Mouse (Mus musculus) layer of hippocampus, postnatal 25 days (tissue): ENCODE results near the gene Fkbp15. TPM values are rescaled to one million over a fixed set of nuclear protein-coding genes. Genes with fewer than 3 reads are reported as not detected.
A peak's percentile ranks its signal among the peaks of the same experiment; 100 is the strongest.

Experiments used
- DNase-seq, 2 experiments: peaks; one replicate each; pipeline ENCODE4 v3.0.0; 2022; ENCODE audit warnings: mixed read lengths in 2 of 2, low spot score in 1 of 2; ENCODE audit errors: extremely low spot score in 1 of 2
- total RNA-seq, 2 experiments: library from RNA; stranded (reverse); gene quantifications; 2 replicates each; pipeline ENCODE4 v1.2.3; 2021

Fkbp15 gene
- total RNA-seq, 2 experiments from 2014 or later: 38.1 to 44.2 TPM

DNA sequence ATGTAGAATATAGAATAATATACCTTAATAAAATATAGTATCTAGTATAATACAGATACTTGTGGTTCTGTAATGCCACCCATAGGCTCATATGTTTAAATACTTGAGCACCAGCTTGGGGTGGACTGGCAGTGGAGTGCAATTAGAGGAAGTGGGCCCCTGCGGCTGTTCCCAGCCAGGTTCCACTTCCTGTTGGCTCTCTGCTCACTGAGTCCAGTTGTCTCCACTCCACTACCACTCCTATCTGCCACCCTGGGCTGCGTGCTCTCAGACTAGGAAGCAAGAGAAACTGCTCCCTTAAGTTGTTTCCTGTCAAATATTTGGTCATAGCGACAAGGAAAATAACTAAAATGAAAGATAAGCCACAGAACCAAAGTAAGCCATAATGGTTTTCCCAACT is 37.7 kb downstream of the Fkbp15 start:
- no peak for DNase-seq

DNA sequence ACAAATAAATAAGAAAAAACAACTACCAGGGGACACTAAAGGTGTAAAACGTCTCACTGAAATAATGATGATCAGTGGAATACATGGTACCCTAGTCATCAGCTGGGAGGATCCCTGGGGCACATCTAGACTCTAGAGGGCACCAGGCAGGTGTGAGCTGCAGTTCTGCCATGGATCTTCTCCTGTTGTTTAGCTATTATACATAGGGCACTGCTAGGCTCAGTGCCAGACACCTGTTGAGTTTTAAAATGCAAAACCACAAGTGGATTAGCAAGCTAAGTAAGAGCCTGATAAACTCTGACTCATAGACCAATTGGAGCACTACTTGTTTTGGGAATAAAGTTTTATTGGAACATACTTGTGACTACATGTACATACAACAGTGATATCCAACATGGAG is 42.1 kb downstream of the Fkbp15 start:
- no peak for DNase-seq

DNA sequence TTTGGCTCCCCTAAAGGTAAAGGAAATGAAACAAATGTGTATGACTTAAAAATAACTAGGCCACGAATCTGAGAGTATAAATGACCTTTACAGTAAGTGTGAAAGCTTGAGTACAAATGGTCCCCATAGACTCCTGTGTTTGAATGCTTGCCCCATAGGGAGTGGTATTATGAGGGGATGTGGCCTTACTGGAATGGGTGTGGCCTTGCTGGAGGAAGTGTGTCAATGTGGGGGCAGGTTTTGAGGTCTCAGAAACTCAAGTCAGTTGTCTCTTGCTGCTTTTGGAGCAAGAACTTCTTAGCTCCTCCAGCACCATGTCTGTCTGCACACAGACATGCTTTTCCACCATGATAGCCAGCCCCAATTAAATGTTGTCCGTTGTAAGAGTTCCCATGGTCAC is 43.9 kb downstream of the Fkbp15 start:
- no peak for DNase-seq

DNA sequence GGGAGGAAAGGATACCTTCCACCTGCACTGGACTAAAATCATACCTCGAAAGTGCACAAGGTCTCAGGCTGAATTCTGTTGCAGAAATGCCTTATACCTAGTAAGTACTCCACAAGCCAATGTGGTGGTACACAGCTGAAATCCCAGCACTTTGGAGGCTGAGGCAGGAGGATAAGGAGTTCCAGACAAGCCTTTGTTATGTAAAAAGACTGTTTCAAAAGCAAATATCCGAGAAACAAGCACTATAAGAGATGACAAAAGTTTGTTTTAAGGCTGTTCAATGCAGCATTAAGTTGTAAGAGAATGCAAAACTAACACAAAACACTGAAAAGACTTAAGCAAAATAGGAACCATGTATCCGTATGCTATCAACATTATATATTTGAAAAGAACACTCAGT is 45.8 kb downstream of the Fkbp15 start:
- DNase-seq: no peak

DNA sequence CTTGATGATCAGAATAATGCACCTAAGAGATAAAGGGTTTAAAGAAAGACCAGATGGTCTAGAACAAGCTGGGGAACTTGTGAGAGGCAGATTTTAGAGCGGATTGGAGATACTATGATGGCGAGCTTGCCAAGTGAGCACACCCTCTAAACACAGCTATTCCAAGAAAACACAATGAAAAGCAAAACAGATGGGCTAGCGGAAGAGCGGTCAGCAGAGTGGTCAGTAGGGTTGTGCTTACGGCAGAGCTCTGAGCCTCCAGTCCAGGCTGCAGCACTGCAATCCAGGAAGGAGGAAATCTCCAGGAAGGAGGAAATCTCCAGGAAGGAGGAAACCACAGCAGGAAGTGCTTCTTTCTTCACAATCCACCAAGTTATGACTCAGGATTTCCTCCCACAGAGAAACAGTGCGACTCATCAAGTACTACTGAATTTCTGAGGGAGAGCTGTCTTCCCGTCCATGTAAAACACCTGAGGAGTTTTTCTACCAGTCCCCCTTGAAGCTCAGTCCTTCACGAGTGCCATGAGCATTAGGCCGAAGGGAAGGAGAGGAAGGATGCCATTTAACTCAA is 46.6 kb downstream of the Fkbp15 start:
- DNase-seq: no peak

DNA sequence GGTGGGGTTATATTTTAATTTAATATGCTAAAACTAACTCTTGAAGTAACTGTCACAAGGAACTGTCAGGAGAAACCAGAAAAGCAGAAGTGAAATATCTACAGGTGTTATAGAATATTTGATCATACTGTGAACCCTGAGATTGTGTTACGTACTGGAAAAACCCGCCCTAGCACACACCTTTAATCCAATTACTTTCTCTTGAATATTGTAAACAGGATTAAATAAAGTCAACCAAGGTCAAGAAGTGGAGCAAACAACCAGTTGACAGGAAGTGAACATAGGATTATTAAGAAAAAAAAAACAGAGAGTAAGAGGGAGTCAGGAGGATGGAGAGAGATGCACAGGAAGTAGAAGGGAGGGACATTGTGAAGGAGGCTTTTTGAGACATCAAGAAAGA is 47.5 kb downstream of the Fkbp15 start:
- DNase-seq: no peak

DNA sequence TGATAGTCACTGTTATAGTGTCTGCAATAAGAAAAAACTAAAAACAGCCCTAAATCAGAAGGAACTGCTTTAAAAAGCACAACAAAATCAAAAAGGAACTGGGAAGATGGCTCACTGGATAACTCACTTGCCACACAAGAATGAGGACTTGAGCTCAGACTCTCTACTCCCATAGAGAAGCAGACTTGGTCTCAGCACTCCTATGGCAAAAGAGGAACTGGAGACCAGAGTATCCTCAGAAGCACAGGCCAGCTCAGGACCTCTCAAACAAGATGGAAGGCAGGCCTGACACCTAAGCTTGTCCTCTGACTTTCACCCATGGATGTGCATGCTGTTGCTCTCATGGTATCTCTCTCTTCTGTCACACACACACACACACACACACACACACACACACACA is 51.9 kb downstream of the Fkbp15 start:
- no peak for DNase-seq

DNA sequence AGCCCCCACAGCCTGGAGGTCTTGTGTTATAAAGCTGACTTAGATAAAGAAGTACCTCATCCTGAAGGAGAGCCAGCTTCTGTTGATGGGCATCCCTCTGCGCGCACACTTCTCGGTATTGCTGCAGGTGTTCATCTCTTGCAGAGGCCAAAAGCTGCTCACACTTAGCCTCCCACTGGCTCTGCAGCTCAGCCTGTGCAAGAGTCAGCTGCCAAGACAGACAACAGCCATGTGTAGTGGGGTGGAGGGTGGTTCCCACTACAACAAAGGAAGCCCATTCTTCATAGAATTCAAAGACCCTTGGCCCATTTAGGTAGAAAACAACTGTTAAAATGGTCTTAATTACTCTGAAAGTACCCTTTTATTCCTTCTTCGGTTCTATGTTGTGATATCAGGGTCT is 53.5 kb downstream of the Fkbp15 start:
- no peak for DNase-seq

DNA sequence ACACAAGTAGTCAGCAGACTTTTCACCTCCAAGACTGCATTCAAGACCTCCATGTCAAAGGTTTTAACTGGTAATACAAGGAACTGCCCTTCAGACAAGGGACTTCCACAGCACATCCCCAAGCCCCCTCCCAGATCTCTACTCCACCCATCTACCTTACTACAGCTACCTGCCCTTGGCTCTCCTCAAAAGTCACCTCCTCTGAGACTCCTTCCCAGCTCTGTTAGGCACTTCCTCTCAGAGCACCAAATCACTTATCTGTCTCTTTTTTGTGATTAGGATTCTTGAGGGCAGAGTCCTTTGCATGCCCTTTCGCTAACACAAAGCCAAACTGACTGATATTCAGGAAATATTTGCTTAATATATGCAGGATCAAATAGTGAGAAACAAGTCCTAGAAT is 54.0 kb downstream of the Fkbp15 start:
- DNase-seq: no peak

DNA sequence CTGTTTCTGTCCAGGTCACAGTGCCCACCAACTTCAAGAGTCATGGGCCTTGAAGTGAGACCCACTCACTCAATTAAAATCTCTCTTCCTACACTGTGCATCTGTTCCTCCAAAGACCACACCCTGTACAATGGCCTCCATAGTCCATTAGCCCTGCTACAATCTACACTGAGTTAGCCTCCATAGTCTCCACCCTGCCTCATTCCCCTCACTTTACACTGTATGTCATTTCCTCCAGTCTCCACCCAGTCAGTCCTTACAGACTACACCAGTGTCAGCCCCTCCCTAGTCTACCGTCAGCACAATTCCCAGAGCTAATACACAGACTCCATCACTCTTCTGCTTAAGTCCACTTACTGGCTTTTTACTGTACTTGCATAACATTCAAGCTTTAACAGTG is 57.1 kb downstream of the Fkbp15 start:
- DNase-seq: no peak

DNA sequence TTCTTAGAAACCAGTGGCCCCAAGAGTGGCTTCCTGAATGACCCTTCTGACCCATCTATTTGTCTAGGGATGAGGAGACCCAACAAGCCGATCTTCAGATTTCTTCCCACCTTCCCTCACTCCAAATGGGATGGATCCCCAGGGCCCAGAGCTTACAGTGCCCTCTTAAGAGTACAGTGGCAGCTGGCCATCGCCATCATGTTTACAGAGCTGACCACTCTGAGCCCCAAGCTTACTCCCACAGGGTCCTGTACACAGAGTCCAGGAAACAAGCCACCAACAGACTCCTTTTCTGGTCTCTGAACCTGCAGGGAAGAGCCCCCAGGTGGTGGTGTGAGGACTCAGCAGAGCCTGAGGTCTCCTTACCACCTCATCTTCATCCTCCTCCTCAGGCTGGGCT is 57.6 kb downstream of the Fkbp15 start:
- no peak for DNase-seq

DNA sequence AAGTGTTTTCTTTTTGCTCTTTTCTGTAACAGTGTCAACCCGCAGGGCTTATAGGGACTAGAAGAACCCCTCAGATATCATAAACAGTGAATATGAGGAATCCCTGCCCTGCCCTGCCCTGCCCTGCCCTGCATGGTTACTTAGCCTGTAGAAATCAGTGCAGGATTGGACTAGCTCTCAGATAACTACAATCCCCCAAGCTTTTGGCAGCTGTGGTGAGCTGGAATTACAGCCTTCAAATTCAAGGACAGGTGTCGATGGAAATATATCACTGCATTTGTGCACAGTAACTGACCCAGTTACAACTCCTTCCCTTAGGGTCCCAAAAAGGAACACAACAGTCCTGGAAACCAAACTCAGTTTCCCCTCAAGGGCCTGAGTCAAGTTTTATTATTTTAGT is 60.3 kb downstream of the Fkbp15 start:
- DNase-seq: no peak

DNA sequence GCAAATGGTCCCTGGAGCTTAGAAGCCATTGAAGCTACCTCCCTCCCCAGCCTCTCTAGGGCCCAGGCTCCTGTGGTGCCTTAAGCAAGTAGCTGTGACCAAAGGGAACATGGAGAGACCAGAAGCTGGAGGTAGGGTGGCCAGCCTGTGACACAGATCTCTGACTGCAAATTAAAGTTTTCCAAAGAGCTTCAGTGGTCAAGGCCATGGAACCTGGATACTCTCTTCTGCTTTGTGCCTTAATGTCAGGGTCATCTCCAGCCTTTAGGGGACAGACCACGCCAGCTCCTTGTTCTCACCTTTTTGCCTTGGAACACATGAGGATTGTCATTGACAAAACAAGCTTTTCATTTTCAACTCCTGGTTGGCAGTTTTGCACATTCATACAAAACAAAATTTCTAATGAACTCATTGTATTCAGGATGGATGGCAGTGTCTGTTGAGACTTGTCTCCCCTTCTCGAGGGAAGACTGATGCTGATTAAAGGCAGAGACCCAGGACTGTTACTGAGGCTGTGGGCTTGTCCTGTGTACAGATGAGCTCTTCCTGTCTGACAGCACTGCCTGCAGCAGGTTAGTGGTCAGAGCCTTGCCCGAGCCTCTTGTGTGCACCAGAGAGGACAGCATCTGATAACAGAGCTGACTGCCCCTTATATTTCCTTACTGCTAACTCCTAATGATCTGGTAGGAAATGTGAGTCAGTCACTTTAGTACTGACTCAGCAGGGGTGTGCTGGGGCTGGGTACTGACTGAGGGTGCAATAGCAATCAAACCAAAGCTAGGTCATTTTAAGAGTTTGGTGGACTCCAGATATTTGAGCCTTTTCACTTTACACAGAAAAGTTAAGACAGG is 62.8 kb downstream of the Fkbp15 start:
- no peak for DNase-seq

DNA sequence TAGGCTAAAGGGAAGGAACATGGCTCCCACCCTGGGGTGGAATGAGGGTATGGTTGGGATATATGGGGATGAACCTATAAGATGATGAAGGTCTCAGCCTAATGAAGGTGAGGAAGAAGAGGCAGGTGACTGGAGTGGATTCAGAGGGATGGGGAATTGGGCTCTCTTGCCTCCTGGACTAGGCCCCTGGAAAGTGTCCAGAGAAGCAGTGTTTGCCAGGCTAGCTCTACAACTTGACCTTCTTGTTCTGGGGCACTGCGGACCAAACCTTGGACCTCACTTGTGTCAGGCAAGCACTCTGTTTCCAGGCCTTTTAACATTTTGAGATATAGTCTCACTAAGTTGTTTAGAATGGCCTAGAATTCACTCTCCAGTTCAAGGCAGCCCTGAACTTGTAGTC is 65.6 kb downstream of the Fkbp15 start:
- DNase-seq: no peak

DNA sequence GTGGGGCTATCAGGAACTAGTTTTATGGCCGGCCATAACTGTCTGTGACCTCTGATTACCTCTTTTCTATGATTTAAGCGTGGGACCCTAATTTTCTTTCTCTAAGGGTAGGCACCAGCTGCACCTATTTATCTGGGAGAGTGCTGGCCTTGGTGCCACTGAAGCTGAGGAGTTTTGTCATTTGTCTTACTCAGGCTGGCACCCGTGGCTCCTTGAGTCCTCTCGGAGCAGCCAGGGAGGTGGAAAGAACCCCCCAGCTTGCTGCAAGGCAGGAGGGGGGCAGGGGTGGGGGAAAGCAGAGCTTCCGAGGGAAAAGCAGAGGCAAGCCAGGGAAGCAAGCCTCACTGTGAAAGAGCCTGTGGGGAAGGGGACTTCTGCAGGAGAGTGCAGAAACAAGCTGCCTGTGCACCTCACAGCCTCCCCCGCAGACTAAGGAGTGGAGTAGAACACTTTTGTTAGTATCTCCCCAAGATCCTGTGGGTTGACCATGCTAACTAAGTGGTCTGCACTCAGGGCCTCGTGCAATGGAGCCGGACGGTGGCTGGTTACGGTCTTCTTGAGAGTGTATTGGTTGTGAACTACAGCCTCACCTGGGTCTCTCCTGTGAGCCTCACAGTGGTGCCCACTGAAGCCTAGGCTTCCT is 67.0 kb downstream of the Fkbp15 start:
- DNase-seq: no peak

DNA sequence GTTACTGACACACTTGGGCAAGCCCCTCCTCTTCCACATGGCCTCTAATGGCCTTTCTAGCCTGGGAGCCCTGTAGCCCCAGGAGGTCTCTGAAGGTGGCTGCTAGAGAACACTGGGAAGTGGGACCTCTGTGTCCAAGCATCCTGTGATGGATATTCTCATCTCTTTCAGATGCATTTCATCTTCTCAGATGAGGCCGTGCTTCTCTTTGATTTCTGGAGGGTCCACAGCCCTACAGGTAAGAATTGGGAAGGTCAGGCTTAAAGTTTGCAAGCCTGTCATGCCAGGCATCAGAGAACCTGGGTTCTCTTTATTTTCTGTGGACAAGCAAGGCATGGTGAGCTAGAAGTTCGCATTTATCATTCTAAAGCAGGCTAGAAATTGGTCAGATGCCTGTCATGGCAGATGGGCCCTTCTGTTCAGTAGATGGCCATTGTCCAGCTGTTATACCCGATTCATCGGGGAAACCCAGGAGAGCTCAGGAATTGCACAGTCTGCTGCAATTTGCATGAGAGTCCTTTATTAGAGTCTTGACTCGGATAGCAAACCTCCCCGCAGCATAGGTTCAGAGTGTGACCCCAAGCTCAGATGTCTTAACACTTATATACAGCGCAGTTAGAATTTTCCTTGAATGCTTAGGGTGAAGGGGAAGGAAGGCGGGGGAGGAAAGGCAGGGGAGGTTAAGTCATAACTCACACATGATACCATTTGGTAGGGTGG is 67.7 kb downstream of the Fkbp15 start:
- DNase-seq: peak in 1 of 2 experiments; percentile 6

DNA sequence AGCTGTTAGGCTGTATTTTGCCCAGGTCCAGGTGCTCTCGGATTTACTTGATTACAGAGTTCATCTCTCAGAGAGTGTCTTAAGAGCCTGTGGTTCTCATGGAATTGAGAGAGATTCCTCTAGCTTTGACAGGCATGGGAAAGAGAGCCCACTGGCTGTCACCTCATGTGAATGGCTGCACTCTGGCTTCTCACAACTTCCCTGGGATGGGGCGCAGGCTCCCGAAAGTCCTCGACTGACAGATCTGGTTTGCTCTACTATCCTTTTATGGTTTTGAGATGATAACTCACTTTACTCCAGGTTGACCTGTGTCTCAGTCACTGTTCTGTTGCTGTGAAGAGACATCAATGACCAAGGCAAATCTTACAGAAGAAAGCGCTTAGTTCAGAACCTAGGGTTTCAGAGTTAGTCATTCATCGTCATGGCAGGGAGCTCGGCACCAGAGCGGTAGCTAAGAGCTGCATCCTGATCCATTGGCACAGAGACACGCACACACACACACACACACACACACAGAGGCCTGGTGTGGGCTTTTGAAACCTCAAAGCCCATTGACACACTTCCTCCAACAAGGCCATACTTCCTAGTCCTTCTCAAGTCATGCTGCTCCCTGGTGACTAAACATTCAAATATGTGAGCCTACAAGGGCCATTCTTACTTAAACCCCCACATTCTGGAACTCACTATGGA is 69.4 kb downstream of the Fkbp15 start:
- peak in 1 of 2 experiments; percentile 6 for DNase-seq

DNA sequence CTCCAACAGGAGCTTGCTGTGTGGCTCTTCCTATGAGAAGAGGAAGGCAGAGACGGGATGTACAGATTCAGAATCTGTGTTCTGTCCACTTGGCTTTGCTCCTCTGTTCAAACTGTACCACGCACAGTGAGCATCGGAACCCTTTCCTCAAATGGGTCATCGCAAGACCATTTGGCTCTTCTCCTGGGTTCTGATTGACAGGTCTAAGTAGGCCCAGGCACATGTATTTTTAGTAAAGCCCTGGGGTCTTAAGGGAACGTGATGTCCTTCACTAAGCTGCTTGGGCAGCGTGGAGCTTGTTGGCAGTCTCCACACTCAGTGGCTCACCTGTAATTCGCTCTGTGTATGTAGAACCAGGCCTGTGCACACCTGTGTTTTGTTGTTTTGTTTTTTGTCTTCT is 71.1 kb downstream of the Fkbp15 start:
- no peak for DNase-seq

DNA sequence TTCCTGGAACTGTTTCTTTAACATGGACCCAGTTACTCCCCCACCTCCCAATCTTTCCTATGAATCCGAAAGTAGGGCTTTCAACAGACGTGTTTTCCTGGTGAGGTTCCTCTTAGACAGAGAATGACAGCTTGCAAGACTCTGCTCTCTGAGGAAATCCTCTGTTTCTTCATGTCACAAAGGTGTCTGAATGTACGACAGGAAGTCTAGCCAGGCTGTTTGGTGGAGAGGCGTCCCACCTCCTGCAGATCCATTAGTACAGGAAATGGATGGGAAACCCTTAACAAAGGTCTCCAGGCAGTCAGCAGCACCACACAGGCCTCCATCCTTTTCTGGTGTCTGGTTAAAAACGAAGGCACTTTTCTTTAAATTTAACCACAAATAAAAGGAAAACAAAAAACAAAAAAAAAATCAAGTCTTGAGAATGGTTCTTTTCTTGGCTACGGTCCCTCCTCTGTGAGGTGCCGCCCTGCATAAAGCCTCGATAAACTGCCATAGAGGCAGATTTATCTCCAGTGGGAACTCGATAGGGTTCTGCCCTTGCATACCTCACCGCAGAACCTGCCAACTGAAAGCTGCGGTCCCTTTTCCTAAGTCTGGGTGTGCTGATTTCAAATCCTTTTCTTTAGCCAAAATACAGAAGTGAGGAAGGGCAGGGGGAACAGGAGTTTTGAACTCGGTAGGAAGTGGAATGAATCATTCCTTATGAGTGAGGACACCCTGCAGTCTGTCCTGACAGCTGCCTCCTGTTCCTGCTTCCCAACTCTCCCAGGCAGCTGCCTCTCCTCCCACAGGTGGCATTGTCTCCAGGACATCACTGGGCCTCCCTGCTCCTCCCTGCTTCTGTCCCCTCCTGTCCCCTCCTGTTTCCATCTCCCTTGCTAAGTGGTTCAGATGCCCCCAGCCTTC is 73.1 kb downstream of the Fkbp15 start:
- DNase-seq: no peak
